Mouse (Mus musculus) lung, adult 10 weeks (tissue): ENCODE results near the gene Kcnj8. TPM values are rescaled to one million over a fixed set of nuclear protein-coding genes. Genes with fewer than 3 reads are reported as not detected.

ENCODE experiments used
- polyA plus RNA-seq: library from polyadenylated mRNA; stranded (reverse); fragments of 350-450 nt; fragmentation: Illumina TruSeq; extraction: RNeasy Lipid Tissue Mini Kit (QIAGEN cat#74804); gene quantifications from one replicate; pipeline ENCODE4 v1.2.3, GENCODE M21; 2014; ENCODE audit warnings: low read depth, low replicate concordance; ENCODE audit not compliant: insufficient read depth

Kcnj8 gene
- polyA plus RNA-seq: 7.5 TPM

DNA sequence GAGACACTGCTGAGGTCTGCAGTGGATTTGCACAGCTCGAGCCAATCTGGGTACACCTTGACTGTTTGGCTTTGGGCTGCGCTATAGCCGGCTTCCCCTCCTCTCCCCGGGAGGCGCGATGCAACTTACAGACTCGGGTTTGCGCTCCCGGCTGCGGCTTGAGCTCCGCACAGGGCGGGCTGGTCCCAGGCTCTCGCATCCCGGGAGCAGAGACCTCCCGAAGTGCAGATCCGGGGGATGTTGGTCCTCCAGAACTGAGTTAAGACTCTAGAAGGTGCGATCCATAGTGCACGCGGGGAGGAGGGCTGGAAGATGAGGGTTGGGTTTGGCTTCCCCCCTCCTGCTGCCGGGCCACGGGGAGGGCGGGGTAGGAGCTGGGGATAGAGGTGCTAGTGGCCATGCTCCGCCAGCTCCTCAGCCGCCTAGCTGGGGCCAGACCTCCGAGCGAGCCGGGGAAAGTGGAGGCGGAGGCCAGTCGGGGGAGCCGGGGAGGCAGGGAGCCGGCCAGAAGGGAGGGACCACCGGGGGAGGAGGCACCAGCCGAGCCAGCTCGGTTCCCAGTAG, at the start of gene Kcnj8:
Kcnj8 (minus strand) TSS at position 560 of the 564 bp plus-strand sequence.

Other genes with a start within 250 kb of the Kcnj8 start
- 1.1 TPM for gene Slco1a5, start 248.6 kb downstream of the Kcnj8 start, polyA plus RNA-seq
- 5.6 TPM for gene Pyroxd1, start 226.0 kb downstream of the Kcnj8 start, polyA plus RNA-seq
- 9.8 TPM for gene Recql, start 184.5 kb downstream of the Kcnj8 start, polyA plus RNA-seq
- gene Golt1b, start 184.4 kb downstream of the Kcnj8 start, polyA plus RNA-seq: 20.6 TPM
- gene Spx, start 158.2 kb downstream of the Kcnj8 start, polyA plus RNA-seq: 0.65 TPM
- gene Gys2, start 98.5 kb downstream of the Kcnj8 start, polyA plus RNA-seq: 0.49 TPM
- gene Ldhb, start 63.7 kb downstream of the Kcnj8 start, polyA plus RNA-seq: 306 TPM
- 2.0 TPM for gene Abcc9, start 130.7 kb upstream of the Kcnj8 start, polyA plus RNA-seq
- gene Cmas, start 185.1 kb upstream of the Kcnj8 start, polyA plus RNA-seq: 29.6 TPM
- not detected for gene Sult6b2, start 232.9 kb upstream of the Kcnj8 start, polyA plus RNA-seq